28 mouse cellular contexts compared by ENCODE assay signal in the genomic region with DNA sequence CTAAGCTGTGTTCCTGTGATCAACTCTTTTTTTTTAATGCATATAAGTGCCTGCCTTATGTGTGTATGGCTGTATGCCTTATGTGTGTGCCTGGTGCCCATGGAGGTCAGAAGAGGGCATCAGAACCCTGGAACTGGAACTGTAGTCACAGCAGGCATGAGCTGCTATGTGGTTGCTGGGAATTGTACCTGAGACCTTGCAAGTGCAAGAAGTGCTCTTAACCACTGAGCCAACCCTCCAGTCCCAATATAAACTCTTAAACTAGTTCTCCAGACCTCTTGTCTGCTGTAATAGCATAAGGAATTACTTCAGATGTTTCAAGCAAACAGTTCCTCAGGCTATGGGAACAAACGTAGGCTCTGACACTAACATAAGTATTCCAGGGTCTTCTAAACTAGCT. TPM values are rescaled to one million over a fixed set of nuclear protein-coding genes. Genes with fewer than 3 reads are reported as not detected.
DNase-seq lines count a peak whose midpoint lies in the region; ATAC-seq and TF ChIP-seq lines count a peak whose summit lies in the region.
"Had no signal": no experiment of that assay in that cellular context is flagged by ENCODE, and none has a peak within 500 bp of the region (broad histone marks: within the 10 kb centered on the region; RNA-seq: fewer than 3 reads in every experiment).

No protein-coding gene starts in this region.

- H3K27ac ChIP-seq in lung, postnatal 0 days (ENCODE audit: low read length), result no peak overlapping the region
- H3K27ac ChIP-seq: forebrain, embryonic 10.5 days; forebrain, embryonic 13.5 days; gastrocnemius, adult 2 months; heart, embryonic 15.5 days; hindbrain, embryonic 10.5 days; hindbrain, embryonic 13.5 days had no signal

- ATAC-seq in frontal cortex, adult (ENCODE audit: low TSS enrichment), result 0 out of 2 replicates have a peak, but pooled peaks have one; percentile 20
- ATAC-seq in lung, postnatal 0 days, result peak; percentile 89
- ATAC-seq: forebrain, embryonic 13.5 days; hindbrain, embryonic 16.5 days; Patski had no signal

- no peak overlapping the region for H3K4me2 ChIP-seq in lung, postnatal 0 days (replicated peaks; ENCODE audit: low read depth, low read length)
- H3K4me2 ChIP-seq: forebrain, embryonic 13.5 days; heart, embryonic 12.5 days; heart, embryonic 15.5 days; hindbrain, embryonic 13.5 days had no signal

- peak; percentile 47 for TF ChIP-seq CTCF in lung, postnatal 0 days (IDR thresholded peaks at IDR 0.05)

- no peaks in the 10 kb centered on the region; the same call in 1 of the 2 replicates for H3K4me1 ChIP-seq in lung, postnatal 0 days (ENCODE audit: insufficient read depth, low read depth, low read length)

- H3K9me3 ChIP-seq in lung, postnatal 0 days (ENCODE audit: low read length), result no peaks in the 10 kb centered on the region
- H3K9me3 ChIP-seq: forebrain, embryonic 13.5 days; G1E; heart, embryonic 12.5 days; heart, embryonic 15.5 days; hindbrain, embryonic 10.5 days; hindbrain, embryonic 13.5 days had no signal

- no peak overlapping the region for H3K9ac ChIP-seq in lung, postnatal 0 days (replicated peaks; ENCODE audit: low read depth)
- H3K9ac ChIP-seq: forebrain, embryonic 13.5 days; heart, embryonic 12.5 days; heart, embryonic 15.5 days; hindbrain, embryonic 13.5 days had no signal

- H3K27me3 ChIP-seq in lung, postnatal 0 days (replicated peaks; ENCODE audit: insufficient read depth, low read length), result no peaks in the 10 kb centered on the region
- H3K27me3 ChIP-seq: CH12.LX; forebrain, embryonic 13.5 days; heart, embryonic 12.5 days; heart, embryonic 15.5 days; hindbrain, embryonic 13.5 days; Patski had no signal

- peak; percentile 73 for TF ChIP-seq EP300 in lung, postnatal 0 days (IDR thresholded peaks at IDR 0.05)

- H3K4me3 ChIP-seq in lung, postnatal 0 days (ENCODE audit: low read depth, low read length), result no peak overlapping the region
- H3K4me3 ChIP-seq: forebrain, embryonic 10.5 days; forebrain, embryonic 13.5 days; gastrocnemius, adult 2 months; heart, embryonic 12.5 days; heart, embryonic 15.5 days; hindbrain, embryonic 10.5 days; hindbrain, embryonic 13.5 days had no signal

- H3K36me3 ChIP-seq in lung, postnatal 0 days (ENCODE audit: insufficient read depth, low read length), result no peaks in the 10 kb centered on the region
- H3K36me3 ChIP-seq: heart, embryonic 12.5 days; heart, embryonic 15.5 days; hindbrain, embryonic 13.5 days had no signal

- DNase-seq in frontal cortex, postnatal 36 days (ENCODE audit: low spot score in 2 of 2), result no peak
- peak; percentile 35 to 59 for DNase-seq in lung, adult 18-20 months
- DNase-seq in lung, postnatal 4 days, result no peak
- peak; percentile 74 for DNase-seq in lung, postnatal 0 days (ENCODE audit: low spot score)
- DNase-seq in lung, postnatal 36 days, result peak; percentile 65
- DNase-seq in testis, postnatal 10 days (ENCODE audit: low spot score), result no peak
- DNase-seq: adrenal gland, postnatal 10 days; adrenal gland, postnatal 36 days; B cell, adult 2 months; cerebellum, adult 18-20 months; cerebellum, adult 9-10 months; cerebellum, postnatal 14 days; gastrocnemius, adult 2 months; gastrocnemius, postnatal 14 days; heart, adult 11 months; heart, postnatal 10 days; heart, postnatal 36 days had no signal

- 36% methylated on average over 1 of the region's 1 CpGs for WGBS in lung, postnatal 0 days

RNA-seq across cellular contexts. Expression of a gene that starts 16.4 kb away (rescaled TPM):
- 17.0 and 18.7 TPM in 2 replicates for polyA plus RNA-seq in lung, postnatal 0 days (2015; fragmentation: Nextera tagmentation; extraction: Ambion mirVana)

Comparison
In these comparisons a context has a peak if more than half of its experiments do, and no peak if none do; other contexts are left out.
1. DNase-seq: peak in lung, adult 18-20 months (2 of 2), lung, postnatal 0 days (single experiment) and lung, postnatal 36 days (single experiment); none in frontal cortex, postnatal 36 days (0 of 2), lung, postnatal 4 days (0 of 2) and testis, postnatal 10 days (single experiment).